Mouse (Mus musculus): Measurements from ENCODE around the gene Pkdcc. TPM values are rescaled to one million over a fixed set of nuclear protein-coding genes. Genes with fewer than 3 reads are reported as not detected.

Pkdcc gene
- total RNA-seq, 2 experiments from 2014 or later, result 12.6 to 15.3 TPM

GRCm38 (mm10) chr17:83194491-83194890 lies 20.6 kb upstream of the Pkdcc start:
- TF ChIP-seq CTCF (conservative IDR thresholded peaks at IDR 0.05), result no peak
- 0 out of 2 replicates have a peak overlapping the region, but pooled peaks have one; percentile 29 for H3K27ac ChIP-seq
- no peak for DNase-seq (ENCODE audit: low spot score in 2 of 2)
- no peak overlapping the region for H3K4me3 ChIP-seq

- no peak for TF ChIP-seq CTCF (conservative IDR thresholded peaks at IDR 0.05)
- DNase-seq (ENCODE audit: low spot score in 2 of 2), result no peak
- no peak overlapping the region for H3K4me3 ChIP-seq
Observed at GRCm38 (mm10) chr17:83197361-83197923, 17.6 kb upstream of the Pkdcc start.

GRCm38 (mm10) chr17:83200469-83200868 lies 14.6 kb upstream of the Pkdcc start:
- Histone ChIP-seq H3K4me3 (no peak overlapping the region), H3K27ac (no peak overlapping the region)
- no peak for DNase-seq (ENCODE audit: low spot score in 2 of 2)
- TF ChIP-seq CTCF (conservative IDR thresholded peaks at IDR 0.05), result no peak

More at GRCm38 (mm10) chr17:83197361-83197923, 17.6 kb upstream of the Pkdcc start:
- H3K27ac ChIP-seq, result no peak overlapping the region

GRCm38 (mm10) chr17:83201257-83201656 lies 13.8 kb upstream of the Pkdcc start:
- H3K27ac ChIP-seq, result no peak overlapping the region
- H3K4me3 ChIP-seq, result no peak overlapping the region
- no peak for DNase-seq (ENCODE audit: low spot score in 2 of 2)
- TF ChIP-seq CTCF (conservative IDR thresholded peaks at IDR 0.05), result no peak

GRCm38 (mm10) chr17:83203692-83204383 lies 11.3 kb upstream of the Pkdcc start:
- Histone ChIP-seq H3K4me3 (no peak overlapping the region), H3K27ac (no peak overlapping the region)
- no peak for TF ChIP-seq CTCF (conservative IDR thresholded peaks at IDR 0.05)
- DNase-seq (ENCODE audit: low spot score in 2 of 2), result no peak

- Histone ChIP-seq H3K4me3 (no peak overlapping the region), H3K27ac (no peak overlapping the region)
- DNase-seq (ENCODE audit: low spot score in 2 of 2), result no peak
- no peak for TF ChIP-seq CTCF (conservative IDR thresholded peaks at IDR 0.05)
Observed at GRCm38 (mm10) chr17:83207296-83207695, 7.8 kb upstream of the Pkdcc start.

- no peak for TF ChIP-seq CTCF (conservative IDR thresholded peaks at IDR 0.05)
- DNase-seq (ENCODE audit: low spot score in 2 of 2), result no peak
- H3K4me3 ChIP-seq, result no peak overlapping the region
- no peak overlapping the region for H3K27ac ChIP-seq
Observed at GRCm38 (mm10) chr17:83208455-83208854, 6.6 kb upstream of the Pkdcc start.

- TF ChIP-seq CTCF (conservative IDR thresholded peaks at IDR 0.05), result no peak
- Histone ChIP-seq H3K4me3 (no peak overlapping the region), H3K27ac (no peak overlapping the region; the same call in 1 of the 2 replicates)
- DNase-seq (ENCODE audit: low spot score in 2 of 2), result no peak
Observed at GRCm38 (mm10) chr17:83210531-83210930, 4.6 kb upstream of the Pkdcc start.

- TF ChIP-seq CTCF (conservative IDR thresholded peaks at IDR 0.05), result no peak
- no peak for DNase-seq (ENCODE audit: low spot score in 2 of 2)
- no peak overlapping the region for H3K4me3 ChIP-seq
Observed at GRCm38 (mm10) chr17:83211196-83211595, 3.9 kb upstream of the Pkdcc start.

GRCm38 (mm10) chr17:83212422-83212821 lies 2.7 kb upstream of the Pkdcc start:
- DNase-seq (ENCODE audit: low spot score in 2 of 2), result no peak
- no peak overlapping the region for H3K27ac ChIP-seq
- H3K4me3 ChIP-seq, result no peak overlapping the region
- TF ChIP-seq CTCF (conservative IDR thresholded peaks at IDR 0.05), result no peak

More at GRCm38 (mm10) chr17:83211196-83211595, 3.9 kb upstream of the Pkdcc start:
- no peak overlapping the region; the same call in 1 of the 2 replicates for H3K27ac ChIP-seq

- H3K27ac ChIP-seq, result peak overlapping the region; percentile 93
- DNase-seq (ENCODE audit: low spot score in 2 of 2), result no peak
- no peak overlapping the region for H3K4me3 ChIP-seq
- no peak for TF ChIP-seq CTCF (conservative IDR thresholded peaks at IDR 0.05)
Observed at GRCm38 (mm10) chr17:83213228-83213915, 1.7 kb upstream of the Pkdcc start.

- Histone ChIP-seq H3K27ac (peak overlapping the region; percentile 93), H3K4me3 (peak overlapping the region; percentile 77)
- TF ChIP-seq CTCF (conservative IDR thresholded peaks at IDR 0.05), result peak; percentile 26
- DNase-seq (ENCODE audit: low spot score in 2 of 2), result no peak
Observed at GRCm38 (mm10) chr17:83214161-83214592, 915 bp upstream of the Pkdcc start.

- TF ChIP-seq CTCF (conservative IDR thresholded peaks at IDR 0.05), result no peak
- DNase-seq (ENCODE audit: low spot score in 2 of 2), result no peak
- H3K4me3 ChIP-seq, result peak overlapping the region; percentile 69
- peak overlapping the region; percentile 93 for H3K27ac ChIP-seq
Observed at GRCm38 (mm10) chr17:83215529-83216244, 595 bp downstream of the Pkdcc start.
